Mouse (Mus musculus) mature B cell (primary cell): ENCODE measurements around the gene Slc26a10.

Experiments
- in situ Hi-C: fragments of 300-500 bp; cut with MboI; formaldehyde crosslinking; loops from 2 replicates; pipeline ENCODE4 v1.14.3; 2019

The Slc26a10 gene

GRCm38 (mm10) chr10:127179871-127180694 is at the start of gene Slc26a10:
Gene Slc26a10, minus strand, starts transcription at chr10:127180645.
- in situ Hi-C loops = loop anchor here (10.0 kb wide), 1 partner anchor 45 kb away; no protein-coding TSS in a partner anchor

GRCm38 (mm10) chr10:127228897-127229296 is 48.5 kb upstream of the Slc26a10 start:
- in situ Hi-C loops = loop anchor here (10.0 kb wide), 1 partner anchor 54 kb away; no protein-coding TSS in a partner anchor

- in situ Hi-C loops = loop anchor here (10.0 kb wide), 1 partner anchor 52 kb away; no protein-coding TSS in a partner anchor
These were observed 46.7 kb upstream of the Slc26a10 start for GRCm38 (mm10) chr10:127227163-127227562.

- in situ Hi-C loops = loop anchor here (10.0 kb wide), 1 partner anchor 52 kb away; no protein-coding TSS in a partner anchor
These were observed 46.0 kb upstream of the Slc26a10 start for GRCm38 (mm10) chr10:127226318-127226895.

- in situ Hi-C loops = loop anchor here (10.0 kb wide), 1 partner anchor 51 kb away; no protein-coding TSS in a partner anchor
These were observed 45.3 kb upstream of the Slc26a10 start for GRCm38 (mm10) chr10:127225732-127226131.

GRCm38 (mm10) chr10:127225213-127225612 is 44.8 kb upstream of the Slc26a10 start:
- in situ Hi-C loops = loop anchor here (10.0 kb wide), 1 partner anchor 50 kb away; no protein-coding TSS in a partner anchor

GRCm38 (mm10) chr10:127218339-127218738 is 37.9 kb upstream of the Slc26a10 start:
- in situ Hi-C loops = no loop called here

- in situ Hi-C loops = no loop called here
These were observed 36.7 kb upstream of the Slc26a10 start for GRCm38 (mm10) chr10:127217177-127217576.

GRCm38 (mm10) chr10:127216456-127216855 is 36.0 kb upstream of the Slc26a10 start:
- in situ Hi-C loops = no loop called here

- in situ Hi-C loops = no loop called here
These were observed 34.0 kb upstream of the Slc26a10 start for GRCm38 (mm10) chr10:127214422-127214803.

- in situ Hi-C loops = no loop called here
These were observed 33.4 kb upstream of the Slc26a10 start for GRCm38 (mm10) chr10:127213704-127214421.

GRCm38 (mm10) chr10:127213272-127213671 is 32.8 kb upstream of the Slc26a10 start:
- in situ Hi-C loops = no loop called here

- in situ Hi-C loops = no loop called here
These were observed 31.0 kb upstream of the Slc26a10 start, which contains the start of gene Pip4k2c for GRCm38 (mm10) chr10:127211414-127211854. Gene Pip4k2c, minus strand, starts transcription at chr10:127211585.

GRCm38 (mm10) chr10:127210961-127211405 is 30.5 kb upstream of the Slc26a10 start:
- in situ Hi-C loops = no loop called here

GRCm38 (mm10) chr10:127209928-127210570 is 29.6 kb upstream of the Slc26a10 start:
- in situ Hi-C loops = no loop called here

- in situ Hi-C loops = no loop called here
These were observed 28.5 kb upstream of the Slc26a10 start for GRCm38 (mm10) chr10:127208921-127209320.

- in situ Hi-C loops = no loop called here
These were observed 24.9 kb upstream of the Slc26a10 start for GRCm38 (mm10) chr10:127205373-127205772.

- in situ Hi-C loops = no loop called here
These were observed 24.1 kb upstream of the Slc26a10 start for GRCm38 (mm10) chr10:127204589-127204988.

- in situ Hi-C loops = no loop called here
These were observed 22.7 kb upstream of the Slc26a10 start for GRCm38 (mm10) chr10:127203106-127203505.

GRCm38 (mm10) chr10:127200279-127200678 is 19.8 kb upstream of the Slc26a10 start:
- in situ Hi-C loops = no loop called here

- in situ Hi-C loops = no loop called here
These were observed 19.0 kb upstream of the Slc26a10 start for GRCm38 (mm10) chr10:127199474-127199873.
